Mouse (Mus musculus) stomach, embryonic 15.5 days (tissue): ENCODE measurements at regions not wholly inside any gene's neighbourhood (a gene's known extent, or its start where the extent isn't known, plus 50 kb on each side); places are given as distances from the start of the nearest gene placed in this dataset.

Source experiments
- ATAC-seq: fragments of 200-750 bp; cut with Nextera tagmentation; 2 replicates; pipeline ENCODE4 v1.8.0; 2017; ENCODE audit warnings: low read depth, moderate number of reproducible peaks, moderate TSS enrichment; ENCODE audit not compliant: insufficient read depth, low FRiP score
- H3K27ac ChIP-seq: fragments of 300-500 bp; sonication (generic); 2 replicates; pipeline ENCODE4 v1.5.1; 2015; ENCODE audit warnings: mild to moderate bottlenecking, inconsistent platforms
- H3K27me3 ChIP-seq: fragments of 300-500 bp; sonication (generic); replicated peaks from 2 replicates; pipeline ENCODE4 v1.6.1; 2015; ENCODE audit warnings: inconsistent platforms
- H3K36me3 ChIP-seq: fragments of 300-500 bp; sonication (generic); 2 replicates; pipeline ENCODE4 v1.6.1; 2015; ENCODE audit warnings: inconsistent platforms
- H3K4me1 ChIP-seq: fragments of 300-500 bp; sonication (generic); 2 replicates; pipeline ENCODE4 v1.6.1; 2015; ENCODE audit warnings: inconsistent platforms
- H3K4me2 ChIP-seq: fragments of 300-500 bp; sonication (generic); 2 replicates; pipeline ENCODE4 v1.6.1; 2015; ENCODE audit warnings: mild to moderate bottlenecking, inconsistent platforms
- H3K4me3 ChIP-seq: fragments of 300-500 bp; sonication (generic); replicated peaks from 2 replicates; pipeline ENCODE4 v1.5.1; 2015; ENCODE audit warnings: inconsistent platforms
- H3K9ac ChIP-seq: fragments of 300-500 bp; sonication (generic); 2 replicates; pipeline ENCODE4 v1.6.1; 2015; ENCODE audit warnings: inconsistent platforms
- H3K9me3 ChIP-seq: fragments of 300-500 bp; sonication (generic); 2 replicates; pipeline ENCODE4 v1.6.1; 2016; ENCODE audit warnings: inconsistent platforms
- whole genome bisulfite sequencing: fragments of 180-500 bp; shearing (Covaris S2); methylation state at CpG from one replicate; pipeline ENCODE4 v1.1.7; 2015; 5-methylcytosine and 5-hydroxymethylcytosine counted together

DNA sequence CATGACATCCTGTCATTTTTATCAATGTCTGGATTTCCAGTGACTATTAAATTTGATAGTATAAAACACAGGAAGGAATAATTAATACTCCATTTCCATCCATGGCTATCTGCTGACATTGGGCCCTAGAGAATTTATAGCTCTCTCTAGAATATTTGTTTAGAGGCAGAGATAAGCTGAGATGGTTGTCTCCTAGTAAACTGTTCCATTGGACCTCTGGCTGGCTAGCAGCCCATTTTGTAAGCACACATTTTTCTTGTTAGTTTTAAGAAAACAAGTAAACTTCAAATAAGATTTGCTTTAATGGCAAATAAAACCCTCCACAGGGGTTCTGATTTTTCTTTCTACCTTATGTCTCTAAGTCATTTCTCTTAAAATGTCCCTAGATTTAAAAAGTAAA, 288.9 kb downstream of the C1d start:
- no peak overlapping the region for H3K9ac ChIP-seq
- no peaks in the 10 kb centered on the region for H3K9me3 ChIP-seq
- H3K27ac ChIP-seq, result no peak overlapping the region
- H3K36me3 ChIP-seq, result no peaks in the 10 kb centered on the region
- no peak overlapping the region for H3K4me3 ChIP-seq
- no peaks in the 10 kb centered on the region for H3K27me3 ChIP-seq
- ATAC-seq, result no peak
- no peaks in the 10 kb centered on the region for H3K4me1 ChIP-seq
- H3K4me2 ChIP-seq, result no peak overlapping the region

DNA sequence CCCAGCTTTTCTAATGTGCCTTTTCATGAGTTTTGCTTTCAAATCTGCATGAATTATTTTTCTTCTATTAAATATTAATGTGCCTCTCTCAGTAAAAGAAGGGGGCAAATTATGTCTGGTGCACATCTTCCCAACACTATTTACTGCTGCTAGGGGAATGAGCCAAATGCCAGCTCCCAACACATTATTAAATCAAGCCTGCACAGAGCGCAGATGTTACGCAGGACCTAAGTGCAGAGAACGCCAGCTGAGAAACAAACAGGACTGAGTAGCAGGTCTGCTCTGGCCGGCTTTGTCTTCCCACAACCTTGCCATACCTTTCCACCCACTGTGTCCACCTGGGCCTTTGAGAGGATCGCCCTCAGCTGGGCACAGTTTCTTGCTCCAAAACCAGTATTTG, 291.8 kb downstream of the C1d start:
- ATAC-seq, result no peak
- Histone ChIP-seq H3K4me1 (no peaks in the 10 kb centered on the region), H3K4me3 (no peak overlapping the region), H3K9me3 (no peaks in the 10 kb centered on the region), H3K36me3 (no peaks in the 10 kb centered on the region), H3K4me2 (no peak overlapping the region), H3K27me3 (no peaks in the 10 kb centered on the region), H3K9ac (no peak overlapping the region), H3K27ac (no peak overlapping the region)
- 80% methylated on average over 5 of the region's 5 CpGs for WGBS

DNA sequence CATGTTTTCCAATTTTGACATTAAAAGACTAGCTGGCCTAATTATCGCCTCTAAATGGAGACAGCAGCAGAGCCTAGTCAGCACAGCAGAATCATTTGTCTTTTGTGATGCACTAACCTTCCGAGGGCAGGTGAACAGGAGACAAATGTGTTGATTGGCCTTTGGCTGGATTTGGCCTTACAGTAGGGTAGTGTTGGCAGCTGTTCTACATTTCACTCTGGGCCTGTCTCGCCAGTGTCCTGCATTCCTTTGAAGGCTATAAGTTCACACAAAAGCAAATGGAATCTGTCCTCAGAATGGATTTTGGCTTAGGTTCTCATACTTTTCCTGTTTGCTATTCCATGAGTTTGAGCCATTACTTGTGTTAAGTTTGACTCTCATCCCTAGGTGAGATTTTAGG, 297.9 kb downstream of the C1d start:
- H3K4me2 ChIP-seq, result no peak overlapping the region
- no peak overlapping the region for H3K9ac ChIP-seq
- no peaks in the 10 kb centered on the region for H3K36me3 ChIP-seq
- H3K27ac ChIP-seq, result no peak overlapping the region
- no peak; the same call in 1 of the 2 replicates for ATAC-seq
- H3K9me3 ChIP-seq, result no peaks in the 10 kb centered on the region
- no peak overlapping the region for H3K4me3 ChIP-seq
- WGBS, result 42% methylated on average over 3 of the region's 3 CpGs
- H3K4me1 ChIP-seq, result no peaks in the 10 kb centered on the region
- H3K27me3 ChIP-seq, result no peaks in the 10 kb centered on the region

DNA sequence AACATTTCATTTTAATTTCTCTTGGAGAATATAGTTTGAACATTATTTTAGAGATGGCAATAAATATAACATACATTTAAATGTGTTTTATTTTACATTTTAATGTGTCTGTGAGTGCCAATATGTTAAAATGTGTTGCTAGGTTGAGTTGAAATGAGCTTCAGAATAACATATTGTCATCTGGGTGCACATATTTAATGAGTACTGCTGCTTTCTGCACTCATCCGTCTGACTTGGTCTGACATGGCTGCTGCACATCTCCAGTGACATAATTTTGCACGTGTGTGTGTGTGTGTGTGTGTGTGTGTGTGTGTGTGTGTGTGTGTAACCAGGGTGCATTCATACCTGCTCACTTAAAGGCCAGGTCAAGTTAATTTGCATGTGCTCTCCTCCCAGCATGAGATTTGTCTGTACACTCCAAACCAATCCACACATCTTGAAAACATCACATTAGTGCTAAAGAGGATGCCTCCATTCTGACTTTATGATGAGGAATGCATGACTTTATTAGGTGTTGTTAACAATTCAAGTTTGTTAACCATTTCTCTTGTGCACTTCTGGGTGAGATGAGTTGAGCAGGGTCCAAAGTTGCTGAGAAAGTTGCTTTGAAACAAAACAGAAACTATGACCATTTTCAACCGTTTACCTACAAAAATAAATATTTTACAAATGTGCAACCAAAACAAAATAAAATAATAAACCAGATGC, 334.6 kb downstream of the C1d start:
- ATAC-seq, result no peak
- Histone ChIP-seq H3K4me2 (no peak overlapping the region), H3K4me1 (no peaks in the 10 kb centered on the region), H3K36me3 (no peaks in the 10 kb centered on the region), H3K27ac (no peak overlapping the region), H3K9ac (no peak overlapping the region), H3K4me3 (no peak overlapping the region), H3K27me3 (no peaks in the 10 kb centered on the region), H3K9me3 (no peaks in the 10 kb centered on the region)
- WGBS, result 69% methylated on average over 3 of the region's 3 CpGs

DNA sequence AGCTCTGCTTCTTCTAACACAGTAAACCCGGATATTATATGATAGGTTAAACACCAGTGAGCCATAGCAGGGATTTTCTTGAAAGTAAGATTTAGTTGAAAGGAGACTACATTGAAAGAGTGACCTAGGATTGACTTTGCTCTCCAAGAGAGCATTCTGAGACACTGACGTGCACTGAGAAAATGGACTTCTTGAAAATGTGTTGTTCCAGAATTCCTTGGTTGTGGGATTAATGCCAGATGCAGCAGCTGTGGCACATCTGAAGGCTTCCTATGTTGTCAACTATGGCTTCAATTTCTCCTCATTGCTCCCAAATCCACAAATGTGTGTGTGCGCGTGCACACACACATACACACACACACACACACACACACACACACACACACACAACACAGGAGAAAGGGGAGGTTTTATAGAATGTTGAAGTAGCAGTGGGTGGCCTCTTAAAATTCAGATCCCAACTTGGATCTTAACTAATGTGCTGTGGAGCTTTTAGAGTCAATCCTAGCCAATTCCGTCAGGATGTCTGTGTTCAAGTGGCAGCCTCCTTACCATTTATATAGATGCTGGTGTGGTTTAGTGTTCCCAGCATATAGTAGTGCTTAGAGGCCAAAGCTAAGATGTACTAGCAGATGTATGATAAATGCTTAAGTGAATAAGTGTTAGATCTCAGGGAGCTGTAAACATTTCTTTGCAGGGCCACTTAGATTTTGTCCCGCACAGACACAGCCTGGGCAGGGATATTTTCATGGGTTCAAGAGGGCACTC, 346.5 kb downstream of the C1d start:
- Histone ChIP-seq H3K4me3 (no peak overlapping the region), H3K27me3 (no peaks in the 10 kb centered on the region), H3K9ac (no peak overlapping the region), H3K9me3 (no peaks in the 10 kb centered on the region), H3K36me3 (no peaks in the 10 kb centered on the region), H3K4me2 (no peak overlapping the region), H3K27ac (peak overlapping the region; percentile 72), H3K4me1 (no peaks in the 10 kb centered on the region)
- WGBS, result 47% methylated on average over 6 of the region's 6 CpGs
- ATAC-seq, result peak; percentile 77

GRCm38 (mm10) chr11:17620462-17621248, 333.0 kb downstream of the Etaa1 start:
- no peaks in the 10 kb centered on the region for H3K4me1 ChIP-seq
- peak; percentile 58; the same call in 1 of the 2 replicates for ATAC-seq
- H3K36me3 ChIP-seq, result no peaks in the 10 kb centered on the region
- H3K4me3 ChIP-seq, result no peak overlapping the region
- no peaks in the 10 kb centered on the region for H3K9me3 ChIP-seq
- H3K9ac ChIP-seq, result no peak overlapping the region
- no peaks in the 10 kb centered on the region for H3K27me3 ChIP-seq
- no peak overlapping the region for H3K27ac ChIP-seq
- H3K4me2 ChIP-seq, result no peak overlapping the region
- WGBS, result 51% methylated on average over 3 of the region's 3 CpGs

DNA sequence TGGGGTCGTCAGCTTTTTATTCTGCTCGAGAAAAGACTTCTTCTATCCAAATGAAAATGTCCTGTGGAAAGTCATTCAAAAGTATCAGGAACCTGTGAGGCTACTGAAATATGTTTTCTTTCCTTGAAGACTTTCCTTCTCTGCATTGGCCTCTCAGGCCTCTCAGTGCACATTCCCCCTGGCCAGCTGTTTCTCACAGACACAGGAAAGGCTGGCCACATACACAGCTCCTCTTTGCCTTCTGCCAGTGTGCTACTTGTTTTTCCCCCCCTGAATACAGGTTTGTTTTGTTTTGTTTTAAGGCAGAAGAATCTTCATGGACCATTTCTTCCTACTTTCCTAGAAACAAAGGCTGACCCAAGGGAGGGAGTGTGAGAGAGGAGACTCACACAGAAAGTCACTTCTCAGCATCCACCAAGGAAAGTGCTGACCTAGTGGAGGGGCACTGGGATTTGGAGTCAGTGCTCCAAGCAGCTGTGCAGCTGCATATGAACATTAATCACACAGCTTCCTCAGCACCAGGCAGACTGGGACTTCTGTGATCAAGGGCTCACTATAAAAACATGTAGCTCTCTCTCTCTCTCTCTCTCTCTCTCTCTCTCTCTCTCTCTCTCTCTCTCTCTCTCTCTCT, 324.0 kb downstream of the Etaa1 start:
- no peaks in the 10 kb centered on the region for H3K36me3 ChIP-seq
- H3K4me2 ChIP-seq, result no peak overlapping the region
- no peaks in the 10 kb centered on the region for H3K9me3 ChIP-seq
- H3K4me1 ChIP-seq, result no peaks in the 10 kb centered on the region
- ATAC-seq, result peak; percentile 31; the same call in 1 of the 2 replicates
- no peaks in the 10 kb centered on the region for H3K27me3 ChIP-seq
- WGBS, result 50% methylated on average over 2 of the region's 2 CpGs
- H3K9ac ChIP-seq, result no peak overlapping the region
- H3K4me3 ChIP-seq, result no peak overlapping the region
- H3K27ac ChIP-seq, result peak overlapping the region; percentile 65; the same call in 1 of the 2 replicates

GRCm38 (mm10) chr11:17630172-17630553, 323.5 kb downstream of the Etaa1 start:
- WGBS, result no CpG with 5 or more reads among the region's 1 CpGs
- Histone ChIP-seq H3K27me3 (no peaks in the 10 kb centered on the region), H3K4me3 (no peak overlapping the region), H3K4me2 (no peak overlapping the region), H3K27ac (no peak overlapping the region), H3K36me3 (no peaks in the 10 kb centered on the region), H3K9ac (no peak overlapping the region), H3K9me3 (no peaks in the 10 kb centered on the region), H3K4me1 (no peaks in the 10 kb centered on the region)
- ATAC-seq, result 0 out of 2 replicates have a peak, but pooled peaks have one; percentile 10

- H3K4me2 ChIP-seq, result no peak overlapping the region
- 53% methylated on average over 3 of the region's 3 CpGs for WGBS
These were observed 316.5 kb downstream of the Etaa1 start for GRCm38 (mm10) chr11:17637158-17637557.

DNA sequence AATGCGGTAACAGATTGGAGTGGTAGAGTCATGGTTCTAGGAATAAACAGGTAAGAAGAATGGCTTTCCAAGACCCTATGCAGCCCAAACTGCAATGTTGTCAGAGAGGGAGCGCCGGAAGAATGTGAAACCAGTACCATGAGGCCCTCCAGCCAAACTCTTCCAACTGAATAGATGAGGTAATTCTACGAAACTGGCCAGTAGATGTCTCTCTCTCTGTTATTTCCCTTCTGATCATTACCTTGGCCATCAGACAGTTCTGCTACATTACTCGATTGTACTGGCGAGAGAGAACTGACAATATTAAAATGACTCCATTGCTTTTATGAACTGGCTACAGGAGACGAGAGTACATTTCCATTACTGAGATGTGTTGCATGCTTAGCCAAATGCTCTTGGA, 313.8 kb downstream of the Etaa1 start:
- Histone ChIP-seq H3K4me3 (no peak overlapping the region), H3K36me3 (no peaks in the 10 kb centered on the region), H3K27ac (no peak overlapping the region), H3K4me2 (no peak overlapping the region), H3K4me1 (no peaks in the 10 kb centered on the region), H3K9me3 (no peaks in the 10 kb centered on the region), H3K27me3 (no peaks in the 10 kb centered on the region), H3K9ac (no peak overlapping the region)
- WGBS, result 69% methylated on average over 7 of the region's 7 CpGs
- no peak for ATAC-seq

More at GRCm38 (mm10) chr11:17637158-17637557, 316.5 kb downstream of the Etaa1 start:
- Histone ChIP-seq H3K27ac (no peak overlapping the region), H3K4me3 (no peak overlapping the region), H3K36me3 (no peaks in the 10 kb centered on the region), H3K4me1 (no peaks in the 10 kb centered on the region), H3K9me3 (no peaks in the 10 kb centered on the region), H3K27me3 (no peaks in the 10 kb centered on the region), H3K9ac (no peak overlapping the region)
- ATAC-seq, result no peak

DNA sequence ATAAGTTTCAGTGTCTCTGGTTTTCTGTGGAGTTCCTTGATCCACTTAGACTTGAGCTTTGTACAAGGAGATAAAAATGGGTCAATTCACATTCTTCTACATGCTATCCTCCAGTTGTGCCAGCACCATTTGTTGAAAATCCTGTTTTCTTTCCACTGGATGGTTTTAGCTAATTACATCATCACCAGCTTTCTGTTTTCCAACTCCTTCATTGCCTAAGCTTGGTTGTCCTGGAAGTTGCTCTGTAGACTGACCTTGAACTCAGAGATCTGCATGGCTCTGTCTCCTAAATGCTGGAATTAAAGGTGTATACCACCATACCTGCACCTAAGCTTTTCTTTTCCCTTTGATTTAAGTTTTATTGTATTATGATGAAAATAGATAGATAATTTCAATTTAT, 306.2 kb downstream of the Etaa1 start:
- no peak for ATAC-seq
- H3K9ac ChIP-seq, result no peak overlapping the region
- H3K4me3 ChIP-seq, result no peak overlapping the region
- no peaks in the 10 kb centered on the region for H3K36me3 ChIP-seq
- no peaks in the 10 kb centered on the region for H3K4me1 ChIP-seq
- no peaks in the 10 kb centered on the region for H3K9me3 ChIP-seq
- H3K4me2 ChIP-seq, result no peak overlapping the region
- no peak overlapping the region for H3K27ac ChIP-seq
- no peaks in the 10 kb centered on the region for H3K27me3 ChIP-seq
